Mouse (Mus musculus): ENCODE measurements around the gene Fgf8.

- no peak for TF ChIP-seq CTCF (IDR thresholded peaks at IDR 0.05; ENCODE audit: control insufficient read depth, insufficient read depth, low read length)
- no peak for TF ChIP-seq POLR2A (IDR thresholded peaks at IDR 0.05; ENCODE audit: borderline replicate concordance, control insufficient read depth, low read depth, low read length)
Measured at GRCm38 (mm10) chr19:45741431-45742217, 1.1 kb downstream of the Fgf8 start.

Measured in bone marrow, adult 2 months (tissue).